Mouse (Mus musculus) small intestine, adult 2 months (tissue): Measurements from ENCODE around the gene Cops7a.
A peak's percentile ranks its signal among the peaks of the same experiment; 100 is the strongest.

Experiments
- CTCF ChIP-seq: fragments of 200-500 bp; IDR thresholded peaks from 2 replicates; pipeline ENCODE4 v1.5.1; 2012; ENCODE audit warnings: low read depth, mild to moderate bottlenecking, control low read depth, inconsistent platforms, low read length, moderate library complexity, mixed read lengths; ENCODE audit not compliant: insufficient replicate concordance, insufficient read length; ENCODE audit errors: extremely low read depth
- POLR2A ChIP-seq: fragments of 200-500 bp; IDR thresholded peaks from 2 replicates; pipeline ENCODE4 v1.6.1; 2012; ENCODE audit warnings: low read depth, mild to moderate bottlenecking, control low read depth, inconsistent platforms, low read length, moderate library complexity

- no peak for TF ChIP-seq CTCF
- peak; percentile 88 for TF ChIP-seq POLR2A
These were observed at the start of gene Cops7a for GRCm38 (mm10) chr6:124965088-124965719.
